Mouse (Mus musculus) right cerebral cortex, postnatal 14 days (tissue): Measurements from ENCODE around the gene Gtf2h3.
A peak's percentile ranks its signal among the peaks of the same experiment; 100 is the strongest.
"Not testable (repeated sequence)": the region's sequence is repeated elsewhere in the genome, so short reads cannot be mapped to it uniquely, and the experiment has no call there.

Experiments used
- DNase-seq: peaks from one replicate; pipeline ENCODE4 v3.0.0; 2022

Gene Gtf2h3

GRCm38 (mm10) chr5:124575467-124575866 lies 3.5 kb upstream of the Gtf2h3 start:
- no peak for DNase-seq

GRCm38 (mm10) chr5:124582515-124582914 lies 3.6 kb downstream of the Gtf2h3 start:
- no peak for DNase-seq

GRCm38 (mm10) chr5:124592768-124593167 lies 13.8 kb downstream of the Gtf2h3 start:
- DNase-seq = no peak

GRCm38 (mm10) chr5:124598224-124599174 lies 19.6 kb downstream of the Gtf2h3 start:
- DNase-seq = peak; percentile 86

- DNase-seq = not testable (repeated sequence)
Measured at GRCm38 (mm10) chr5:124599726-124600125, 20.8 kb downstream of the Gtf2h3 start.

- peak; percentile 52 for DNase-seq
Measured at GRCm38 (mm10) chr5:124602349-124602748, 23.4 kb downstream of the Gtf2h3 start.

GRCm38 (mm10) chr5:124604296-124604695 lies 25.4 kb downstream of the Gtf2h3 start:
- DNase-seq = no peak

GRCm38 (mm10) chr5:124605041-124605622 lies 26.2 kb downstream of the Gtf2h3 start:
- DNase-seq = no peak

GRCm38 (mm10) chr5:124610965-124611364 lies 32.0 kb downstream of the Gtf2h3 start:
- DNase-seq = no peak

- no peak for DNase-seq
Measured at GRCm38 (mm10) chr5:124614709-124615108, 35.8 kb downstream of the Gtf2h3 start.

- DNase-seq = no peak
Measured at GRCm38 (mm10) chr5:124618711-124619110, 39.8 kb downstream of the Gtf2h3 start.

GRCm38 (mm10) chr5:124621362-124621761 lies 42.4 kb downstream of the Gtf2h3 start:
- no peak for DNase-seq

- no peak for DNase-seq
Measured at GRCm38 (mm10) chr5:124622890-124623289, 44.0 kb downstream of the Gtf2h3 start.

GRCm38 (mm10) chr5:124624291-124624690 lies 45.4 kb downstream of the Gtf2h3 start:
- no peak for DNase-seq

- DNase-seq = peak; percentile 96
Measured at GRCm38 (mm10) chr5:124628448-124629363, 49.8 kb downstream of the Gtf2h3 start, which contains the start of gene Atp6v0a2. Atp6v0a2 (plus strand) TSS chr5:124628576.

GRCm38 (mm10) chr5:124629641-124630040 lies 50.7 kb downstream of the Gtf2h3 start:
- DNase-seq = no peak

- DNase-seq = no peak
Measured at GRCm38 (mm10) chr5:124631685-124632084, 52.7 kb downstream of the Gtf2h3 start.

GRCm38 (mm10) chr5:124632461-124632860 lies 53.5 kb downstream of the Gtf2h3 start:
- DNase-seq = no peak

GRCm38 (mm10) chr5:124633425-124633824 lies 54.5 kb downstream of the Gtf2h3 start:
- no peak for DNase-seq

- peak; percentile 51 for DNase-seq
Measured at GRCm38 (mm10) chr5:124635068-124635467, 56.1 kb downstream of the Gtf2h3 start.

- DNase-seq = no peak
Measured at GRCm38 (mm10) chr5:124636139-124636538, 57.2 kb downstream of the Gtf2h3 start.

- DNase-seq = no peak
Measured at GRCm38 (mm10) chr5:124636694-124637093, 57.8 kb downstream of the Gtf2h3 start.

GRCm38 (mm10) chr5:124637300-124637699 lies 58.4 kb downstream of the Gtf2h3 start:
- no peak for DNase-seq
